Mouse (Mus musculus) E14TG2a.4 (cell line): ENCODE results near the gene Lrrn2.

Experiments
- CTCF ChIP-seq: conservative IDR thresholded peaks from 2 replicates; pipeline ENCODE4 v1.5.1; 2014; ENCODE audit warnings: low read length
- NANOG ChIP-seq: IDR thresholded peaks from 2 replicates; pipeline ENCODE4 v1.6.1; 2014; ENCODE audit warnings: borderline replicate concordance, low read length, mixed read lengths
- POU5F1 ChIP-seq: IDR thresholded peaks from 2 replicates; pipeline ENCODE4 v1.6.1; 2014; ENCODE audit warnings: low read length, borderline replicate concordance

DNA sequence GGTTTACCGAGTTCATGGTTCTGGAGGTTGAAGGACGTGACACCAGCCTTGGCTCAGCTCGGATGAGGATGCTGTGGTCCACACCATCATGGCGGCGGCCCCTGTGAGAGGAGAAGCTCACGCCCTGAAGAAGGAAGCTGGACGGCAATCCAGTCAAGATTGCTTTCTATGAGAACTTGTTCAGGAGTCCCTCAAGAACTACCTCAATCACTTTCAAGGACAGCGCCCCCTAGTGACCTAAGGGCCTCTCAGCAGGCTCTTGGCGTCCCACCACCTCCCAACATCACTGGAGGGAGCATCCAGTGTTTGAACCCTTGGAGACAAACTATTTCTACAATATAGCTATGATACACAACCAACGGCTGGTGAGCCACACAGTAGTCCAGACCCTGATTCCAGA is 36.5 kb upstream of the Lrrn2 start:
- TF ChIP-seq CTCF, result peak; percentile 81
- no peak for TF ChIP-seq NANOG
- no peak for TF ChIP-seq POU5F1
